ENCODE assay signal across 8 mouse cellular contexts in genomic region chrX:7879819-7880218, GRCm38 (mm10). TPM values are rescaled to one million over a fixed set of nuclear protein-coding genes. Genes with fewer than 3 reads are reported as not detected.
A peak's percentile ranks its signal among the peaks of the same experiment; 100 is the strongest.
DNase-seq lines count a peak whose midpoint lies in the region; ATAC-seq and TF ChIP-seq lines count a peak whose summit lies in the region.

No protein-coding gene starts in this region.

- no peaks in the 10 kb centered on the region for H3K27me3 ChIP-seq in heart, embryonic 14.5 days (ENCODE audit: control insufficient read depth, insufficient read depth, low read length)
- H3K27me3 ChIP-seq in kidney, postnatal 0 days (ENCODE audit: insufficient read depth, low read length) = no peaks in the 10 kb centered on the region
- H3K27me3 ChIP-seq in liver, embryonic 11.5 days (replicated peaks; ENCODE audit: control insufficient read depth, insufficient read depth, low read length) = no peaks in the 10 kb centered on the region
- no peaks in the 10 kb centered on the region for H3K27me3 ChIP-seq in splenic B cell, adult 2 months (ENCODE audit: control insufficient read depth, insufficient read depth, low read length, poor library complexity, severe bottlenecking)

- H3K27ac ChIP-seq in bone marrow macrophage, adult 2 months (ENCODE audit: insufficient read depth, low read depth, low read length) = no peak overlapping the region
- no peak overlapping the region for H3K27ac ChIP-seq in heart, embryonic 14.5 days (replicated peaks in 1 of 2; ENCODE audit: control insufficient read depth in 1 of 2, insufficient read depth in 1 of 2, low read depth in 2 of 2, low read length in 2 of 2)
- no peak overlapping the region for H3K27ac ChIP-seq in kidney, postnatal 0 days
- H3K27ac ChIP-seq in liver, embryonic 11.5 days (ENCODE audit: low read depth, low read length) = no peak overlapping the region

- TF ChIP-seq POLR2A in bone marrow macrophage, adult 2 months (IDR thresholded peaks at IDR 0.05; ENCODE audit: borderline replicate concordance, low read depth, low read length) = no peak

- no peak for ATAC-seq in heart, embryonic 14.5 days (ENCODE audit: insufficient number of reproducible peaks, insufficient read depth, low FRiP score, low read depth)
- ATAC-seq in kidney, postnatal 0 days (replicated peaks; ENCODE audit: low FRiP score, low read depth) = peak; percentile 27; the same call in 1 of the 2 replicates
- ATAC-seq in liver, embryonic 11.5 days (replicated peaks; ENCODE audit: low FRiP score) = no peak; the same call in 1 of the 2 replicates
- peak; percentile 62 for ATAC-seq in monocyte, adult 5-6 weeks (replicated peaks; ENCODE audit: insufficient number of reproducible peaks, low FRiP score, low TSS enrichment, poor library complexity, severe bottlenecking)

- WGBS in heart, embryonic 14.5 days = 23% methylated on average over 11 of the region's 11 CpGs
- WGBS in kidney, postnatal 0 days = 25% methylated on average over 11 of the region's 11 CpGs
- WGBS in liver, embryonic 11.5 days = 9% methylated on average over 11 of the region's 11 CpGs

- no peak overlapping the region for H3K4me3 ChIP-seq in bone marrow macrophage, adult 2 months (ENCODE audit: insufficient read depth, low read length)
- H3K4me3 ChIP-seq in heart, embryonic 14.5 days (ENCODE audit: control insufficient read depth in 1 of 2, insufficient read depth in 1 of 2, low read depth in 1 of 2, low read length in 2 of 2) = no peak overlapping the region
- no peak overlapping the region for H3K4me3 ChIP-seq in kidney, postnatal 0 days (replicated peaks; ENCODE audit: low read depth, low read length)
- H3K4me3 ChIP-seq in liver, embryonic 11.5 days (ENCODE audit: low read depth, low read length) = peak overlapping the region; percentile 12; the same call in 1 of the 2 replicates

- H3K36me3 ChIP-seq in heart, embryonic 14.5 days (ENCODE audit: control insufficient read depth, insufficient read depth, low read length) = peaks cover 10% of the 10 kb centered on the region
- no peaks in the 10 kb centered on the region for H3K36me3 ChIP-seq in kidney, postnatal 0 days (ENCODE audit: insufficient read depth, low read length)
- no peaks in the 10 kb centered on the region; the same call in 1 of the 2 replicates for H3K36me3 ChIP-seq in liver, embryonic 11.5 days (ENCODE audit: control insufficient read depth, insufficient read depth, low read length)
- no peaks in the 10 kb centered on the region; the same call in 1 of the 2 replicates for H3K36me3 ChIP-seq in splenic B cell, adult 2 months (ENCODE audit: control insufficient read depth, insufficient read depth, low read length, poor library complexity, severe bottlenecking)

- TF ChIP-seq CTCF in bone marrow macrophage, adult 2 months (IDR thresholded peaks at IDR 0.05; ENCODE audit: low read depth, low read length) = 0 out of 2 replicates have a peak, but pooled peaks have one; percentile 9
- TF ChIP-seq CTCF in kidney, postnatal 0 days (IDR thresholded peaks at IDR 0.05; ENCODE audit: low read depth) = peak; percentile 64

- H3K4me1 ChIP-seq in bone marrow macrophage, adult 2 months (ENCODE audit: control insufficient read depth, insufficient read depth, low read length) = peaks cover 5% of the 10 kb centered on the region; the same call in 1 of the 2 replicates
- peaks cover 6 to 7% of the 10 kb centered on the region in 2 experiments; a peak in 2 of 4 replicates for H3K4me1 ChIP-seq in heart, embryonic 14.5 days (ENCODE audit: control insufficient read depth in 2 of 2, insufficient read depth in 2 of 2, low read length in 2 of 2)
- H3K4me1 ChIP-seq in kidney, postnatal 0 days (replicated peaks; ENCODE audit: insufficient read depth, low read length) = no peaks in the 10 kb centered on the region
- peaks cover 3% of the 10 kb centered on the region; the same call in 1 of the 2 replicates for H3K4me1 ChIP-seq in liver, embryonic 11.5 days (replicated peaks; ENCODE audit: control insufficient read depth, insufficient read depth, low read length)

- DNase-seq in CD4-positive helper T cell, adult 2 months (ENCODE audit: low read depth, low spot score) = peak; percentile 83
- DNase-seq in fibroblast of lung, adult 2 months (ENCODE audit: low read depth) = peak; percentile 45
- DNase-seq in kidney, postnatal 0 days (ENCODE audit: low spot score) = peak; percentile 80
- DNase-seq in liver, embryonic 11.5 days (ENCODE audit: low spot score) = peak; percentile 52
- peak; percentile 90 for DNase-seq in splenic B cell, adult 2 months (ENCODE audit: low read depth, low spot score)

- no peak overlapping the region; the same call in 1 of the 2 replicates for H3K9ac ChIP-seq in heart, embryonic 14.5 days (ENCODE audit: low read length)
- H3K9ac ChIP-seq in kidney, postnatal 0 days (ENCODE audit: low read depth, low read length) = no peak overlapping the region
- no peak overlapping the region for H3K9ac ChIP-seq in liver, embryonic 11.5 days (ENCODE audit: low read depth, low read length)

- H3K9me3 ChIP-seq in heart, embryonic 14.5 days (ENCODE audit: control insufficient read depth, low read length) = no peaks in the 10 kb centered on the region
- no peaks in the 10 kb centered on the region for H3K9me3 ChIP-seq in kidney, postnatal 0 days (replicated peaks; ENCODE audit: low read length)
- no peaks in the 10 kb centered on the region for H3K9me3 ChIP-seq in liver, embryonic 11.5 days (ENCODE audit: control insufficient read depth, low read length)

- peak overlapping the region; percentile 85 for H3K4me2 ChIP-seq in heart, embryonic 14.5 days (ENCODE audit: low read length)
- H3K4me2 ChIP-seq in kidney, postnatal 0 days (ENCODE audit: low read length) = peak overlapping the region; percentile 84
- peak overlapping the region; percentile 96 for H3K4me2 ChIP-seq in liver, embryonic 11.5 days

RNA-seq across cellular contexts. Expression of gene Pim2, which starts 1.8 kb away (rescaled TPM):
- polyA plus RNA-seq in bone marrow macrophage, adult 2 months (2012; ENCODE audit: insufficient read depth, insufficient read length, missing spikeins) = 8.6 and 11.4 TPM in 2 replicates
- polyA plus RNA-seq in heart, embryonic 14.5 days (2014; fragmentation: Nextera tagmentation; extraction: Ambion mirVana) = 3.8 and 4.9 TPM in 2 replicates
- 6.2 and 7.8 TPM in 2 replicates for polyA plus RNA-seq in kidney, postnatal 0 days (2015; fragmentation: Nextera tagmentation; extraction: Ambion mirVana)
- 6.8 and 8.5 TPM in 2 replicates for polyA plus RNA-seq in liver, embryonic 11.5 days (2014; fragmentation: Nextera tagmentation; extraction: Ambion mirVana)
- 3.0 to 9.9 TPM (median 3.6 TPM) in 3 replicates for total RNA-seq in monocyte, adult 5-6 weeks (2017)

RNA-seq across cellular contexts. Expression of gene Slc35a2, which starts 4.0 kb away (rescaled TPM):
- 28.0 and 36.2 TPM in 2 replicates for polyA plus RNA-seq in bone marrow macrophage, adult 2 months (2012; ENCODE audit: insufficient read depth, insufficient read length, missing spikeins)
- 15.2 and 18.3 TPM in 2 replicates for polyA plus RNA-seq in heart, embryonic 14.5 days (2014; fragmentation: Nextera tagmentation; extraction: Ambion mirVana)
- polyA plus RNA-seq in kidney, postnatal 0 days (2015; fragmentation: Nextera tagmentation; extraction: Ambion mirVana) = 25.9 and 32.5 TPM in 2 replicates
- polyA plus RNA-seq in liver, embryonic 11.5 days (2014; fragmentation: Nextera tagmentation; extraction: Ambion mirVana) = 12.5 and 14.4 TPM in 2 replicates
- 7.9 to 18.1 TPM (median 15.9 TPM) in 3 replicates for total RNA-seq in monocyte, adult 5-6 weeks (2017)

RNA-seq across cellular contexts. Expression of gene Pqbp1, which starts 19.2 kb away (rescaled TPM):
- polyA plus RNA-seq in bone marrow macrophage, adult 2 months (2012; ENCODE audit: insufficient read depth, insufficient read length, missing spikeins) = 62.2 and 63.4 TPM in 2 replicates
- 61.9 and 65.1 TPM in 2 replicates for polyA plus RNA-seq in heart, embryonic 14.5 days (2014; fragmentation: Nextera tagmentation; extraction: Ambion mirVana)
- 99.7 and 108 TPM in 2 replicates for polyA plus RNA-seq in kidney, postnatal 0 days (2015; fragmentation: Nextera tagmentation; extraction: Ambion mirVana)
- polyA plus RNA-seq in liver, embryonic 11.5 days (2014; fragmentation: Nextera tagmentation; extraction: Ambion mirVana) = 91.5 and 95.3 TPM in 2 replicates
- total RNA-seq in monocyte, adult 5-6 weeks (2017) = 119 to 165 TPM (median 164 TPM) in 3 replicates

RNA-seq across cellular contexts. Expression of gene Timm17b, which starts 19.3 kb away (rescaled TPM):
- 33.4 and 47.5 TPM in 2 replicates for polyA plus RNA-seq in bone marrow macrophage, adult 2 months (2012; ENCODE audit: insufficient read depth, insufficient read length, missing spikeins)
- 132 and 159 TPM in 2 replicates for polyA plus RNA-seq in heart, embryonic 14.5 days (2014; fragmentation: Nextera tagmentation; extraction: Ambion mirVana)
- 140 and 145 TPM in 2 replicates for polyA plus RNA-seq in kidney, postnatal 0 days (2015; fragmentation: Nextera tagmentation; extraction: Ambion mirVana)
- polyA plus RNA-seq in liver, embryonic 11.5 days (2014; fragmentation: Nextera tagmentation; extraction: Ambion mirVana) = 153 and 156 TPM in 2 replicates
- 12.0 to 33.0 TPM (median 21.2 TPM) in 3 replicates for total RNA-seq in monocyte, adult 5-6 weeks (2017)

RNA-seq across cellular contexts. Expression of gene Gm10491, which starts 27.8 kb away (rescaled TPM):
- not detected in 2 replicates for polyA plus RNA-seq in bone marrow macrophage, adult 2 months (2012; ENCODE audit: insufficient read depth, insufficient read length, missing spikeins)
- polyA plus RNA-seq in heart, embryonic 14.5 days (2014; fragmentation: Nextera tagmentation; extraction: Ambion mirVana) = not detected in 2 replicates
- not detected in 2 replicates for polyA plus RNA-seq in kidney, postnatal 0 days (2015; fragmentation: Nextera tagmentation; extraction: Ambion mirVana)
- not detected in 2 replicates for polyA plus RNA-seq in liver, embryonic 11.5 days (2014; fragmentation: Nextera tagmentation; extraction: Ambion mirVana)
- total RNA-seq in monocyte, adult 5-6 weeks (2017) = not detected in 3 replicates

Comparison
In these comparisons a context has a peak if more than half of its experiments do, and no peak if none do; other contexts are left out.
1. ATAC-seq: peak in kidney, postnatal 0 days (single experiment) and monocyte, adult 5-6 weeks (single experiment); none in heart, embryonic 14.5 days (single experiment) and liver, embryonic 11.5 days (single experiment).
2. Peak in every context shown above with its lines, with median percentiles within 50 percentile points of each other: DNase-seq and H3K4me2 ChIP-seq.